Mouse (Mus musculus): ENCODE measurements at regions not wholly inside any gene's neighbourhood (a gene's known extent, or its start where the extent isn't known, plus 50 kb on each side); places are given as distances from the start of the nearest gene placed in this dataset.

DNA sequence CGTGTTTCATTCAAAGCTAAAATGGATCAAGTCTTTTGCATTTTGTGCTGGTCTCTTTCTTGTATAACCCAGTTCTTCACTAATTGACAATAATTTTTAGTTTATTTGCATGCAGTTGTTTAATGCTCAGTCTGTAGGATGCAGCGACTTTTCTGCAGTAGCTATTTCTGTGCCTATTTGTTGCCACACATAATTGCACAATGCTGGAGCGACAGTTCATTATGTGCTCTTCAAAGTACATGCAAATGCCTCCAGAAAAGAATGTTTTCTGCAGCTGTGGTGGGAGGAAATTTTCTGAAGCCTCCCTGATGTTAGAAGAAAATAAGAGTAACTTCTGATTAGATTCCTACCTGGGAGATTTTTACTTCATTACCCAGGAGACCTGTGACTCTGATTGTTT lies 491.3 kb downstream of the D3Ertd751e start:
- no peaks in the 10 kb centered on the region for H3K27me3 ChIP-seq (ENCODE audit: control insufficient read depth, insufficient read depth, low read length)
- no peak for ATAC-seq (ENCODE audit: low FRiP score)
- H3K4me3 ChIP-seq (replicated peaks; ENCODE audit: low read length) = no peak overlapping the region
- no peaks in the 10 kb centered on the region for H3K36me3 ChIP-seq (replicated peaks; ENCODE audit: control insufficient read depth, insufficient read depth)
- DNase-seq (ENCODE audit: low spot score) = no peak
- H3K9ac ChIP-seq = no peak overlapping the region
- no peak overlapping the region for H3K4me2 ChIP-seq (replicated peaks)
- WGBS = 63% methylated on average over 3 of the region's 3 CpGs
- no peak overlapping the region for H3K27ac ChIP-seq
- H3K4me1 ChIP-seq (replicated peaks; ENCODE audit: control insufficient read depth, insufficient read depth, low read length) = no peaks in the 10 kb centered on the region; the same call in 1 of the 2 replicates
- no peaks in the 10 kb centered on the region for H3K9me3 ChIP-seq (ENCODE audit: control insufficient read depth, low read length)

GRCm38 (mm10) chr3:42235515-42235914 lies 493.1 kb downstream of the D3Ertd751e start:
- no peak for ATAC-seq (ENCODE audit: low FRiP score)
- Histone ChIP-seq H3K9me3 (ENCODE audit: control insufficient read depth, low read length) (no peaks in the 10 kb centered on the region), H3K36me3 (replicated peaks; ENCODE audit: control insufficient read depth, insufficient read depth) (no peaks in the 10 kb centered on the region), H3K4me3 (replicated peaks; ENCODE audit: low read length) (no peak overlapping the region), H3K27me3 (ENCODE audit: control insufficient read depth, insufficient read depth, low read length) (no peaks in the 10 kb centered on the region), H3K27ac (no peak overlapping the region), H3K9ac (no peak overlapping the region), H3K4me2 (replicated peaks) (no peak overlapping the region), H3K4me1 (replicated peaks; ENCODE audit: control insufficient read depth, insufficient read depth, low read length) (no peaks in the 10 kb centered on the region)
- no peak for DNase-seq (ENCODE audit: low spot score)
- WGBS = 70% methylated on average over 1 of the region's 1 CpGs
